Mouse (Mus musculus) erythroblast, embryonic 14.5 days (primary cell): ENCODE measurements around the gene Bsn. TPM values are rescaled to one million over a fixed set of nuclear protein-coding genes. Genes with fewer than 3 reads are reported as not detected.

Experiments used
- H3K27me3 ChIP-seq: 2 replicates; pipeline ENCODE4 v1.6.1; 2012; ENCODE audit warnings: inconsistent platforms; ENCODE audit not compliant: control insufficient read depth
- H3K36me3 ChIP-seq: 2 replicates; pipeline ENCODE4 v1.6.1; 2012; ENCODE audit warnings: mild to moderate bottlenecking, inconsistent platforms; ENCODE audit not compliant: control insufficient read depth
- H3K4me1 ChIP-seq: 2 replicates; pipeline ENCODE4 v1.6.1; 2012; ENCODE audit warnings: inconsistent platforms; ENCODE audit not compliant: control insufficient read depth
- H3K4me3 ChIP-seq: replicated peaks from 2 replicates; pipeline ENCODE3; 2012; ENCODE audit warnings: moderate library complexity, mild to moderate bottlenecking, inconsistent platforms
- H3K9me3 ChIP-seq: 2 replicates; pipeline ENCODE4 v1.6.1; 2012; ENCODE audit warnings: low read length, inconsistent platforms, mixed read lengths; ENCODE audit not compliant: control insufficient read depth
- GATA1 ChIP-seq: IDR thresholded peaks from 2 replicates; pipeline ENCODE4 v1.6.1; 2012; ENCODE audit warnings: low read length, inconsistent platforms, mixed read lengths
- TAL1 ChIP-seq: IDR thresholded peaks from 3 replicates; pipeline ENCODE4 v1.6.1; 2012; ENCODE audit warnings: low read length, inconsistent platforms, mixed read lengths
- polyA plus RNA-seq: library from polyadenylated mRNA; stranded (reverse); fragments of >175 nt; gene quantifications from 2 replicates; pipeline ENCODE4 v1.2.3, GENCODE M21; 2012

Bsn gene
- polyA plus RNA-seq, 1 experiment, result 0.07 TPM

- H3K4me1 ChIP-seq, result no peaks in the 10 kb centered on the region; the same call in 1 of the 2 replicates
- H3K27me3 ChIP-seq, result no peaks in the 10 kb centered on the region
- TF ChIP-seq TAL1 (no peak), GATA1 (no peak)
- no peak overlapping the region for H3K4me3 ChIP-seq
- H3K36me3 ChIP-seq, result no peaks in the 10 kb centered on the region
- H3K9me3 ChIP-seq, result no peaks in the 10 kb centered on the region
Measured at GRCm38 (mm10) chr9:108223633-108224032, 33.4 kb upstream of the Bsn start.

GRCm38 (mm10) chr9:108221566-108221965 is 31.4 kb upstream of the Bsn start:
- TF ChIP-seq TAL1, result no peak
- TF ChIP-seq GATA1, result no peak
- H3K9me3 ChIP-seq, result no peaks in the 10 kb centered on the region
- H3K36me3 ChIP-seq, result peaks cover 15% of the 10 kb centered on the region
- no peaks in the 10 kb centered on the region for H3K27me3 ChIP-seq
- no peaks in the 10 kb centered on the region; the same call in 1 of the 2 replicates for H3K4me1 ChIP-seq
- no peak overlapping the region for H3K4me3 ChIP-seq

- TF ChIP-seq GATA1 (no peak), TAL1 (no peak)
- Histone ChIP-seq H3K36me3 (peaks cover 16% of the 10 kb centered on the region), H3K27me3 (no peaks in the 10 kb centered on the region)
Measured at GRCm38 (mm10) chr9:108220380-108220774, 30.2 kb upstream of the Bsn start.

GRCm38 (mm10) chr9:108219766-108220379 is 29.7 kb upstream of the Bsn start:
- Histone ChIP-seq H3K27me3 (no peaks in the 10 kb centered on the region), H3K4me3 (no peak overlapping the region), H3K36me3 (peaks cover 16% of the 10 kb centered on the region), H3K4me1 (no peaks in the 10 kb centered on the region; the same call in 1 of the 2 replicates), H3K9me3 (no peaks in the 10 kb centered on the region)
- TF ChIP-seq GATA1 (no peak), TAL1 (no peak)

More at GRCm38 (mm10) chr9:108220380-108220774, 30.2 kb upstream of the Bsn start:
- Histone ChIP-seq H3K4me1 (no peaks in the 10 kb centered on the region; the same call in 1 of the 2 replicates), H3K9me3 (no peaks in the 10 kb centered on the region), H3K4me3 (no peak overlapping the region)

- no peaks in the 10 kb centered on the region for H3K9me3 ChIP-seq
- TF ChIP-seq GATA1, result no peak
- TF ChIP-seq TAL1, result no peak
- H3K27me3 ChIP-seq, result no peaks in the 10 kb centered on the region
- no peaks in the 10 kb centered on the region for H3K4me1 ChIP-seq
- peaks cover 16% of the 10 kb centered on the region for H3K36me3 ChIP-seq
- H3K4me3 ChIP-seq, result no peak overlapping the region
Measured at GRCm38 (mm10) chr9:108217936-108218543, 27.9 kb upstream of the Bsn start.

- no peaks in the 10 kb centered on the region for H3K9me3 ChIP-seq
- no peak for TF ChIP-seq TAL1
- H3K36me3 ChIP-seq, result peaks cover 16% of the 10 kb centered on the region
- no peaks in the 10 kb centered on the region for H3K27me3 ChIP-seq
- H3K4me3 ChIP-seq, result no peak overlapping the region
- H3K4me1 ChIP-seq, result no peaks in the 10 kb centered on the region
Measured at GRCm38 (mm10) chr9:108217406-108217805, 27.2 kb upstream of the Bsn start.

GRCm38 (mm10) chr9:108213105-108213504 is 22.9 kb upstream of the Bsn start:
- Histone ChIP-seq H3K9me3 (no peaks in the 10 kb centered on the region), H3K36me3 (peaks cover 33% of the 10 kb centered on the region), H3K4me1 (no peaks in the 10 kb centered on the region), H3K27me3 (no peaks in the 10 kb centered on the region), H3K4me3 (no peak overlapping the region)
- no peak for TF ChIP-seq GATA1

- Histone ChIP-seq H3K27me3 (no peaks in the 10 kb centered on the region), H3K4me1 (no peaks in the 10 kb centered on the region), H3K36me3 (peaks cover 33% of the 10 kb centered on the region), H3K9me3 (no peaks in the 10 kb centered on the region), H3K4me3 (no peak overlapping the region)
- TF ChIP-seq TAL1, result no peak
- no peak for TF ChIP-seq GATA1
Measured at GRCm38 (mm10) chr9:108212426-108212825, 22.2 kb upstream of the Bsn start.

GRCm38 (mm10) chr9:108205571-108205901 is 15.4 kb upstream of the Bsn start:
- no peaks in the 10 kb centered on the region for H3K9me3 ChIP-seq
- peaks cover 18% of the 10 kb centered on the region for H3K4me1 ChIP-seq
- no peak overlapping the region for H3K4me3 ChIP-seq
- no peak for TF ChIP-seq GATA1
- TF ChIP-seq TAL1, result no peak
- H3K27me3 ChIP-seq, result no peaks in the 10 kb centered on the region
- H3K36me3 ChIP-seq, result peaks cover 33% of the 10 kb centered on the region
